Mouse (Mus musculus): Measurements from ENCODE around the gene Rbm47.

GRCm38 (mm10) chr5:66200044-66200443 is 27.1 kb upstream of the Rbm47 start:
- TF ChIP-seq POLR2A (IDR thresholded peaks at IDR 0.05; ENCODE audit: low read depth, low read length) (no peak), CTCF (IDR thresholded peaks at IDR 0.05; ENCODE audit: extremely low read depth, insufficient read length, insufficient replicate concordance, low read depth, low read length) (no peak)

Data from small intestine, adult 2 months (tissue).